Mouse (Mus musculus) frontal cortex, postnatal 14 days (tissue): ENCODE data around the gene Pwp2.
"Not testable (repeated sequence)": the region's sequence is repeated elsewhere in the genome, so short reads cannot be mapped to it uniquely, and the experiment has no call there.

Experiments
- DNase-seq, 2 experiments: peaks; one replicate each; pipeline ENCODE4 v3.0.0; 2022; ENCODE audit warnings: low spot score in 2 of 2

Pwp2 gene

DNA sequence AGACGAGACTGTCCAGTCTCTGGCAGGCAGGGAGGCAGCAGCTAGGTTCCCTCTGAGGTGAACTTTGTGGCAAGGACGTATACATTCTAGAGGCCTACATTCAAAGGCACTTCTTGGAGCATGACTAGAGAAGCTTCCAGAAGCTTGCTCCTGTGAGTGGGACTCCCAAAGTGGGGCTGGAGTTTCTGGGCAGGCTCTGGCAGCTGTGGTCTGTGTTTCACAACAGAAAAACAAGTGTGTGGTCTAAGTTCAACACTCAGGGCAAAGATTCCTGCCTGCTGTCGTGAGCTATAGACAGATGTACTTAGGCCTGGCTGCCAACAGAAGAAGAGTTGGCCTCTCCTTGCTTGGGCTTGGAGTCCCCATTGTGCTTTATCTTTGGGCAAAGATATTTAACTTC, 44.1 kb downstream of the Pwp2 start:
- no peak for DNase-seq

DNA sequence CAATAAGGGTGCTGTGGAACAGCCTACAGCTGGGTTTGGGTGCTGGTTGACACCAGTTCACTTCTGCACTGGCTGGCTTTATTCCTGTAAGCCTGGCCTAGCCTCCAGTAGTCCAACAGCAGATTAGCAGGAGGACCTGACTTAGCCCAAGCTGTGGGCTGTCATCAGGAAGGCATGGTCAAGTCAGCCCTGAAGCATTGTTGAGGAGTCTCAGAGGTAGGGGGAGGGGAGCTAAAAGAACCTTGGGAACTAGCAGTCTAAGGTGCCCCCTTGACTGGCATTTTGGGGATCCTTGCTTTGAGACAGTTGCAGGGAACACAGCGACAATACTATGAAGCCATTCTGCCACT, 44.7 kb downstream of the Pwp2 start:
- no peak for DNase-seq

DNA sequence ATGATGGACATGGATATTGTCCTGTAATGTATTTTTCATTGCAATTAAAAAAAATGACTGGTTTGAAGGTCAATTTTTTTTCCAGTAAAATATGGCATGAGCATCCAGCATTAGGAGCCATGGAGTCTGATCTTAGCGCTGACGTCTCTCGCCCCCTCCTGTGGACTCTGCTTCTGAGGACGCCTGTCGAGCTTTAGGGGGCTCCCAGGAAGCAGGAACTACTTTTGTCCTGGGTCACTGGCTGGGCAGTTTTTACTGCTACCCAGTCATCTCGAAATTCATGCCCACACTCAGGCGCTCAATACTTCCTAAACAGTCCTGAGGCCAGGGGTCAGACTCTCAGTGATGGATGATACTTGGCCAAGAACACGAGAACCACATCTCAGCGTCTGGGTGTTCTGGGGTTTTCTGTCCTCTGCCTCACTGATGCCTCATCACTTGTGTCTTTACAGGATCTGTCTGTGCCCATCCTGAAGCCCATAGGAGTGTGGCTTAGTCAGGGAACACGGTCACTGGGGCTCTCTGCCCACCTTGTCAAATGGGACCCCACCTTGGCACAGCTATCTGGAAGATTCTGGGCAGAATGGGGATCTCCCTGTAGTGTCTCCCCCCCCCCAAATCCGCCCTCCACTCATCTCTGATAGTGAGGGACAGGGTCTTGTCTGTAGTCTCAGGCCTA, 45.2 kb downstream of the Pwp2 start:
- DNase-seq, result no peak

DNA sequence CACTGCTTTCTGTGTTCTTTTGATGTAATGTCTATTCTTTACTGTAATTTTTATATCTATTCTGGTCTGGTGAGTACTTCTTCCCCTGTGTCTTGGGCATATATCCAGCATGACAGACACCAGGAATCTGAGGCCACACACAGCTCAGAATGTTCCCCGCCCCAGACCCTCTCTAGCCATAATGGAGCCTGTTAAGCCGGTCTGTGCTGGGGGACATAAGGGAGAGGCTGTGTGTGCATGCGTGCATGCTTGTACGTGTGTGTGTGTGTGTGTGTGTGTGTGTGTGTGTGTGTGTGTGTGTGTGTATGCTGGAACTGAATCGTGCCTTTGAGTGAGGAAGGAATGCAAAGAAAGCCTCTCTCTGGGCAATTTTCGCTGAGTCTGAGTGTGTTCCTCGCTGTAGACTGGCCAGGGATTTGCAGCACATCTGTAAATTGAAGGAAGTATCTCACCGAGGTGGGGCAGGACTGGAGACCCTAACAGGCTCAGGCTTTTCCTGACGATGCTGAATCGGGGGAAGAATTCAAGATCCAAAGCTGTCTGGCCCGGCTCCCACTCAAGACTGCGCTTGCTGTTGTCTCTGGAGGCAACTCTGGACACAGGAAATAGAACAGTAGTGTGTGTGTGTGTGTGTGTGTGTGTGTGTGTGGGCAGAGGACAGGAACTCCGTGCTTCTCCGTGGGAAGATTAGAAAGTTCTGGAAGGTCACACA, 46.0 kb downstream of the Pwp2 start:
- DNase-seq, result no peak

DNA sequence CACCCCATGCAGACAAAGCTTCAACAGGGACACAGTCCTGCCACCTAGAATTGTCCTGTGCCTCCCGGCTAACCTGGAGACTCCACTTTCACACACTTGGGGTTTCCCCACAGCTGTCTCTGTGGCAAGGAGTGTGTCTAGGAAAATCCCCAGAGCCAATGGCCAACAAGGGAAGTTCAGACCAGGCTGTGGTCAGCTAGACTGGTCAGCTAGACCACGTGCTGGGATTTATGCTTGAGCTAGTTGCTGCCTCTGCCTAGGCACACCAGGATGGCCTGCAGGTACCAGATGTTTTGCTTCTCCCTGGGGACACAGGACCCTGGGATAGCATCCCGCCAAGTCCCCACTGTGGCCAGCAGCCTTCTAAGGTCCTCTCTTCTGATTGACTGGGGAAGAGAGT, 47.8 kb downstream of the Pwp2 start:
- DNase-seq, result no peak

DNA sequence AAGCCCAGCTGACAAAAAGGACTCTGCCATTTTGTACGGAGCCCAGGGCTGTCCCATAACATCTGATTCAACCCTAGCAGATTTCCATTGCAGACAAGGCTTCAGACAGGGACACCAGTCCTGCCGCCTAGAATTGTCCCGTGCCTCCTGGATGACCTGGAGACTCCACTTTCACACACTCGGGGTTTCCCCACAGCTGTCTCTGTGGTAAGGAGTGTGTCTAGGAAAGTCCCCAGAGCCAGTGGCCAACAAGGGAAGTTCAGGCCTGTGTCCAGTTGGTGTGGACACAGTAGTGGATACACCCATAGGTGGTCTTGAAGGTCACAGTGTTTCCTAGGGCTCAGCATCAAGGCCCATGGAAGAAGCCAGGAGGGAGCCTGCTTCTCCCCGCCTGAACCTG, 49.0 kb downstream of the Pwp2 start:
- DNase-seq, result no peak

DNA sequence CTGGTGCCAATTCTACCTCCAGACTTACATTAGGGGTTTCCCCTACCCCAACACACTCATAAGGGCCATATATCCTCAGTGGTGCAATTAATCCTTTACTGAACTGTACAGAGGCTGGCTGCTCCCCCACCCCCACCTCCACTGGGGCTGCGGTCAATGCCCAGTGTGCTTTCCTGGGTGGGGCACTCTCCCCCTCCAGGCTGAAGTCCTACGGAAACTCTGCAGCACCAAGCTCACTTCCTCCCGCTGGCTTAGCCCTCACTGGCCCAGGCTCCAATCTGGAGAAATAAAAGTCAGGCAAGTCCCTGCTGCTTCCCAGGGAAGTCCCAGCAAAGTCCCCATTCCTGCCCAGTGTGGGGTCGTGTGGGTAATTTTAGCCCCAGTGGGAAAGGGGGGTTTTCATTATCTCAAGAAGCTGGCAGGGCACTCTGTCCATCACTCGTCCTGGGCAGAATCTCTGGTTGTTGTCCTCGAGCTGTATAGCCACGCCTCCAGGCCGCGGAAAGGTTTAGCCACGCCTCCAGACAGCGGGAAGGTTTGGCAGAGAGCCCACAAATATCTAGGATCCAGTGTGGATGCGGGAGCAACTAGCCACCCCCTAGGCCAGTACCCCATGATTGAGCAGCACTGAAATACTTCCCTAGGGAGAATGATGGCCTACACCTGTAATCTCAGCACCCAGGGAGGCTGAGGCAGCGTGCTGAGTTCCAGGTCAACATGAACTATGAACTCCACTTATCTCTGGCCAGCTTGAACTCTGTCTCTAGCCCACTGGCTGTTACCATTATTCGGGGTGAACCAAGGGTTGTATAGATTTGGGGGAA, 49.8 kb downstream of the Pwp2 start:
- no peak for DNase-seq

DNA sequence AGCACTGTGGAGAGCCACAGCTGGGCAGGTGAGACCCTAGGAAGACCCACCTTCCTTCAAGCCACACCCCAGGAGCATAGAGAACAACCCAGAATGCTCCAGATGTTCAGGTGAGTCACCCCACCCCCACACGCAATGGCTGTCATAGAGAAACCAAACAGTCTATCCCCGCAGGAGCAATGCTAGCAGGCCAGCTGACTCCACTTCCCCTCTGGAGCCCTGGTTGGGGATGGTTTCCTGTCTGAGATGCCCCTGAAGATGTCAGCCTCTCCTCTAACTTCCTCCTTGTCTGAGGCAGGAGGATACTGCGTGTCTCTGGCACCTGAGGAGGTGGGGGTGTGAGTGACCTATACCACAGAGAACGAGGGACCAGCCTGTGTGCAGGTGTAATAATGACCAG, 50.5 kb downstream of the Pwp2 start:
- DNase-seq, result no peak

DNA sequence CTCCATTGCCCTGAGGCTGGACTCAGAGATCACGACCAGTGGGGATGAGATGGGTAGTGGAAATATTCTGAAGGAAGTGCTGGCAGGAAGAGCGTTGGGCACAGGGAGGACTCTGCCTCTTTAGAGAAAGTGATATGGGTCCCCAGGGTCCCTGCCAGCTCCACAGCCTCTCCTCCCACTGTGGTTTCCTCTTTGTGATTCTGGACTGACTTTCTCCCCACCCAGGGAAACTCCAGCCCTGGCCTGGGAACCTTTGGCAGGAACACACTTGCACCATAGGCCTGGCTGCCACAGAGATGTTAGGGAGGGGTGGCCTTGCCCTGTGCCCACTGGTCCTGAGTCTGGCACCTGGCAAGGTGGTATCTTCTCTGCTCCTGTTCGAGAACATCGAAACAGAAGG, 55.0 kb downstream of the Pwp2 start:
- DNase-seq, result no peak

DNA sequence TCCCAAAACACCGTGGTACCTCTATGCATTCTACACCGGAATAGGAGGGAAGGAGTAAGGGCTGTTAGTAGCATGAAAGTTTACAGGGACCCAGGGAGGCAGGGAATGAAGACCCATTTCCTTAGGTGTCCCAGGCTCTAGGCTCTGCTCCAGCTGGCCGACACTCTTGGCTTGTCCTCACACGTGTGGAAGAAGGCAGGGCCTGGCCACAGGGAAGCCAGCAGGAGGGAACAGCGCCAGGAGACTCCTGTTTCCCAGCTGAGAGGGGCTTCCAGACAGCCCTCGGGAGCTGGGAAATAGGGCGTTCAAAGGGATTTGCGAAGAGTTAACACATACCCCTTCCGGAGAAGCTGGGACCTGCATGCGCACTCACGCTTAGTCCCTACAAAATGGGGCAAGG, 55.5 kb downstream of the Pwp2 start:
- DNase-seq, result no peak

DNA sequence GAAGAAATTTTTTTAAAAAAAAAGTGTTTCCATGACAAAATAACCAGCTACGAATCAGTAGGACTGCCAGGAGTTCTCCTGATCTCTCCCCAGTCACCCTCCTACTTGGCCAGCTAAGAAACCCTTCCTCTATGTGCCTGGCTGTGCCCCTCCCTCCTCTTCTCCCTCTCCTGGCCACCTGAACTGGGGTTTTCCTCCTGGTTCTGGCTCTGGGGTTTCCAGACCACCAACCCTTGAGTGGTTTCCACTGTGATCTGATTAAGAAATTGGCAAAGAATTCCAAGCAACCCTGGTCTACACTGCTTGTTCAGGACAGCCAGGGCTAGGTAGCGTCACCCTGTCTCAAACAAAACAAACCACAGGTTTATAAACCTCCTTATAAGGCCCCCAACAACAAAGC, 56.3 kb downstream of the Pwp2 start:
- DNase-seq, result no peak

DNA sequence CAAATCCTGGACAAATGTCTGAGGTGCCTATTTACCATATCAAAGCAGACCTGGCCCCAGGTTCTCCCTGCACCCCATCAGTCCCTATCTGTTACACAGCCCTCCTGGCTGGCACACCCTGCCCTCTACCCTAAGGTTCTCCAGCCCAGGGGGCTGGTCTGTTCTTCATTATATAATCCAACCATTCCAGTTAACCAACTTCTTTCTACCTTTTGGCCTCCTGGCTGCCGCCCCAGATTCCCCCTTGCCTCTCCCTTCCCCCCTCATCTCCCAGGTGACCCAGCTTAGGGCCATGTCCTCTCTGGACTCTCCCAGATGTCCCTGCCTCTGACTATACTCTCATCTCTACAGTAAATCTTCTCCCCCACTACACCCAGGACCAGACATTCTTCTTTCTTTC, 57.0 kb downstream of the Pwp2 start:
- no peak for DNase-seq

DNA sequence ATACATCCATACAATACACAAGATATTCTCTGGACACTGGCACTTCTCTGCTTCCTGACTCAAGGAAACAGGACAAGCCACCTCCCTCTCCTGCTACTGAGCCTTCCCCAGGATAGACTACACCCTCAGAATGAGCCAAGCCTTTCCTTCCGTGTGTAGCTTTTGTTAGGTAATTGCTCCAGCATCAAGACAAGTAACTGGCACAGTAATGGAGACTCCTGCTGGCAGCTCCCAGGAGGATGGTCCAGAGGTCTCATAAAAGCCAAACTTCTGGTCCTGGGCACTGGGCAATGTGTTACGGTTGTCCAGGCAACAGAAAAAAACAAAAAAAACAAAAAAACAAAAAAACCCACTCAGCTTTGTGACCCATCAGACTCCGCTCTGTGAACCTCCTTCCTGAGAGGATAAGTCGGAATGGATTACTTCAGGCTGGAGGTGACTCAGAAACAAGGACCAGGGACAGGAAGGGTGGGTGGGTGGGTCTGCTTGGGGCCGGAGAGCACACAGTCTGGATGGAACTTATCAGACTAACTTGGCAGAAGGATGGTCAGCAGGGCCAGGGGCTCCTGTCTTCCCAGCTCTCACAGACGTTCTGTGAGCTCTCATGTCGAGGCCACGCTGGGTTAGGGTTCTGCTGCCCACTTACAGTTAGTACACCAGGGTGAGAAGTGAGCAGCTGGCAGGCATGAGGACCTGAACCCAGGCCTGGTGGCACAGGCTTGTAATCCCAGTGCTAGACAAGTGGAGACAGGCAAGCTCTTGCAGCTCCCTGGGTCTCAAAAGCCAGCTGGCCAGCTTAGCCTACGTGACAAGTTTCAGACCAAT, 57.7 kb downstream of the Pwp2 start:
- no peak for DNase-seq

DNA sequence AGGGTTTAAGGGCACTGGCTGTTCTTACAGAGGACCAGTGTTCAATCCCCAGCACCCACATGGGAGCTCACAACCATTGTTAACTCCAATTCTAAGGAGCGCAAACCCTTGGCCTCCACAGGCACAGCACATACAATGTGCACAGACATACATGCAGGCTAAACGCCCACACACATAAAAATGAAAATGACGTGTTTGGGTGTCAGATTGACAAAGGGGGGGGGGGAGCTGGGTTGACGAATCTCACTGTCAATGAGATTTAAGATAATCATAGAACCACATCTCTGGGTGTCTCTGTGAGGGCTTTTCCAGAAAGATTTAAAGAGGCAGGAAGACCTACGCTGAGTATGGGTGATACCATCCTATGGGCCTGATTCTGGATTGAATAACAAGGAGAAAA, 58.6 kb downstream of the Pwp2 start:
- DNase-seq, result no peak

DNA sequence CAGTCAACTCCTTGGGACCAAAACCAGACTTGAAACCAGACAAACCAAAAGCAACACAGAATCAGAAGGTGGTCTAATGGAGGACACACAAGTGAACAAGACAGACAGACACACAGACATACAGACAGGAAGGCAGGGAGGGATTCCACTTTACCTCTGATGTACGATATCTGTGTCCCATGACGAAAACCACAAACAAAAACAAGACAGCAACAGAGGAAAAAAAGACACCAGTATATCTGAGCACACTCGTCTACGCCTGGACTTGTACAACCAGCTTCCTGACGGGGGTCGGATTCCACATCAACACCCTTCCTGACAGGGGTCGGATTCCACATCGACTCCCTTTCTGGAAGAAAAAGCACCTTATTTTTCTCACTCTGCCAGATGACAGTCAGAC, 59.9 kb downstream of the Pwp2 start:
- DNase-seq, result not testable (repeated sequence)

DNA sequence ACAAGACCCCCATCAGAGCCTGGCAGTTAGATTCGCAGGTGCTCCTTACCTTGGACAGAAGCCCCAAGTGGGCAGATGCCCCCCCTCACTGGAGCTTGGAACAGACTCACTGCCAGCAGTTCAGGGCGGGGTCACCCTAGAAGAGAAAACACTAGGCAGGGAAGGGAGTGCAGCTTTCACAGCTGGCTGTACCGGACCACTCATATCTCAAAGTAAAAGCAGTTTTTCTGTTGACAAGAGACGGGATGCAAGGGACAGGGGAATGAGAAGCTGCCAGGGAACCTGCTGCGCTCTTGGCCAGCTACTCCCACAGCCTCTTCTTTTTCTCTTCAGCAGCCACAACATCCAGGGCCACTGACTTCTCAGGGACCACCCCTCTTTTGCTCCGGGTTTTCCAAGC, 60.8 kb downstream of the Pwp2 start:
- not testable (repeated sequence) for DNase-seq
